Mouse (Mus musculus): ENCODE results near the gene Tmem54.

Tmem54 gene

DNA sequence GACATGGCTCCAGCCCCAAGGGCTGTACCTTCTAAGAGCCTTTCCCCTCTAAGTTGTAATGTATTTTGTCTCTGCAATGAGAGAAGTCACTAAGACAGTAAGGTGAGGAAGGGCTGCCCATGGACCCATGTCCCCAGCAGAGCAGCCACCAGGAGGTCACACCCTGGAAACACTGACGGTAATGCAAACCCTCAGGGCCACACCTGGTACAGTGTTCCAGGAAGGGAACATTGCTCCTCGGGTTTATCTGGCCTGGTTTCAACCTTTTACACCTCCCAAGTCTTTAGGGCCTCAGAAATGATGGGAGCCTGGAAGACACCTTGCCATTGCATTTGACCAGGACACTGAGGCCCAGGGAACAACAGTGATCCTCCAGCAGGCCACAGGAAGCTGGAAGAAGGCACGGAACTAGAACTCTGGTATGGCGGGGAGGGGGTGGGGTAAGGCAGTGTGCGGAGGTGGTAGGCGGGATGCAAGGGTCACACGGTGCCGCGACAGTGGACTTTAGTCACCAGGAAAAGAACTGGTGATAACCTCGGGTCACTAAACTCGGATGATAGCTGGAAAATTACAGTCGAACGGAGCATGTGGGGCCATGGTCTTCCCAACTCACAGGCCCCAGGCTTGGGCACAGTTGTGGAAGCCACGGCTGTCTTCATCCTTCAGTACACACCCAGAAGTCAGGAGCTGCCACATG is 3.1 kb upstream of the Tmem54 start:
- no peak for DNase-seq

DNA sequence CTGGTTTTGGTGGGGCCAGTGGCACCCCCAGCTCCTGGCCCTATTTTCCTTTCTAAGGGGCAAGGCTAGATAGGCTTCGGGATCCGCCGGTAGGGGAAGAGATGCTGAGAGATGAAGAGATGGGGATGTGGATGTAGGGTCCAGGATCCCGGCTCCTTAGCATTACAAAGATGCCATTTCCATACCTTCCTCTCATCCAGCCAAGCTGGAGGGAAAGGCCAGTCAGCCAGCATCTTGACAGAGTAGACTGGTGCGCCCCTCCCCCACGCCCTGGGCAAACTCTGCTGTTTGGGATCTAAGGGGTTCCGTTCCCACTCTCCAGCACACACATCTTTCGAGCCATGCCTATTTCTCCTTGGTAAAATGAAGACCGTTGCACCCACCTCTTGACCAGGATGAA is 725 bp downstream of the Tmem54 start:
- DNase-seq, result no peak

GRCm38 (mm10) chr4:129107348-129107899 is 2.1 kb downstream of the Tmem54 start:
- no peak for DNase-seq

GRCm38 (mm10) chr4:129108624-129109023 is 3.3 kb downstream of the Tmem54 start:
- no peak for DNase-seq

- no peak for DNase-seq
Observed at GRCm38 (mm10) chr4:129110804-129111203, 5.5 kb downstream of the Tmem54 start.

- DNase-seq, result no peak
Observed at GRCm38 (mm10) chr4:129111350-129111749, 6.0 kb downstream of the Tmem54 start.

DNA sequence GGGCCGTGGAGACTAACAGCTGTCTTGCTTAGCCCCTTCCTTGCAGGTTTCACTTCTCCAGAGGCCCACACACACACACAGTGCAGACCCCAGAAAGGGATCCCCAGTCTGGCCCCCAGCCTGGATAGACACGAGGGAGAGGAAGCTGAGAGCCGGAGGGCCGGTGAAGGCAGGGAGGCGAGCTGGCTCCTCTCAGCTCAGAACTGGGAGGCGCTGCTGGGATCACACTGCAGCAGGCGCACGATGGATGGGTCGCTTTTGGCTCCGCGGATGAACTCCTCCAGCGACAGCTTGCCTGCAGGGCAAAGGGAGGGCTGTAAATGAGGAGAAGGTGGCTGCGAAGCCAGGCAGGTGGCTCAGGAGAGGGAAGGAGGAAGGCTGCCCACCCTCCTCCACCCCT is 6.9 kb downstream of the Tmem54 start:
- no peak for DNase-seq

- DNase-seq, result peak; percentile 53
Observed at GRCm38 (mm10) chr4:129113083-129113988, 8.0 kb downstream of the Tmem54 start.

DNA sequence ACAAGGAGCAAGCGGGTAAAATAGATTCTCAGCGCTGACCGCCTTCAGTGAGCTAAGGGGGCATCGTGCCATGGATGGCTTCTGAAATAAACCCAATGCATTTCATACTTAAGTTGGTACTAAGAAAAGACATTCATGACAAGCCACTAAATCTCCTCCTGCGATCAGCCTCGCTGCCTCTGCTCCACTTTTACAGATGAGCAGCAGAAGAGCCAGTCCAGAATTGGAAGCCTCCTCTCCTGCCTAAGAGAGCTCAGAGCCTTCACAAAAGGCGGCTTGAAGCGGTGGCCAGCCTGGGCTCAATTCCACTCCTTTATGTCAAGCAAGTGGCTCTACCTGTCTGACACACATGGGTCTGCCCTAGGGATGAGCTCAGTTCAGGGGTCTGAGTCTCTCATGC is 11.4 kb downstream of the Tmem54 start:
- DNase-seq, result no peak

DNA sequence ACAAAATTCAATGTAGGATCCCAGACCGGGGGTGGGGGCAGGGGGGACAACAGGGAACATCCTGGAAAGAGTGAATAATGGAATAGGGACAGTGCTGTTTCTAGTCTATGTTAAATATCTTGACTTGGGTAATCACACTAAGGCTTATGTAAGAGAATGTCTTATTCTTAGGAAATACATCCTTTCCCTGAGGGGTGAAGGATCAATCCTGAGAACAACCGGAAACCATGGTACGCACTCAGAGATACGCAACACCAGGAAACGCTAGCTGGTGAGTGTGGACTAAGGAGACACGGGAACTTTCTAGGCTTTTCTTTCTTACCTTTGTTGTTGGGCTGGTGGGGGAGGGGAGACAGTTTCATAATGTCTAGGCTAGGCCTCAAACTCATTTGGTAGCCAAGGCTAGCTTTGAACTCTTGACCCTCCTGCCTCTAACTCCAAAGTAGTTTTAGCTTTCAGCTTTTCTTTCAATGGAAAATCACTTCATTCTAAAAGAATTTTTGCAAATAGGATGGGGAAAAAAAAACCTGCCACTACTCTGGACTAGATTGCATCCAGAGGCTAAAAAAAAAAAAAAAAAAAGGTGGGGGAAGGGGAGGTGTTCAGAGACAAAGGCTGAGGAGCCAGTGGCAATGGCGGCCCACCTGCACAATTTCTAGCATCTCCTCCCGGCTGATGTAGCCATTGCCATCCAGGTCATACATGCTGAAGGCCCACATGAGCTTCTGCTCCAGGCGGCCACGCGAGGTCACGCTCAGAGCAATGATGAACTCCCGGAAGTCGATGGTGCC is 12.6 kb downstream of the Tmem54 start:
- DNase-seq, result no peak

- DNase-seq, result no peak
Observed at GRCm38 (mm10) chr4:129119708-129120107, 14.4 kb downstream of the Tmem54 start.

DNA sequence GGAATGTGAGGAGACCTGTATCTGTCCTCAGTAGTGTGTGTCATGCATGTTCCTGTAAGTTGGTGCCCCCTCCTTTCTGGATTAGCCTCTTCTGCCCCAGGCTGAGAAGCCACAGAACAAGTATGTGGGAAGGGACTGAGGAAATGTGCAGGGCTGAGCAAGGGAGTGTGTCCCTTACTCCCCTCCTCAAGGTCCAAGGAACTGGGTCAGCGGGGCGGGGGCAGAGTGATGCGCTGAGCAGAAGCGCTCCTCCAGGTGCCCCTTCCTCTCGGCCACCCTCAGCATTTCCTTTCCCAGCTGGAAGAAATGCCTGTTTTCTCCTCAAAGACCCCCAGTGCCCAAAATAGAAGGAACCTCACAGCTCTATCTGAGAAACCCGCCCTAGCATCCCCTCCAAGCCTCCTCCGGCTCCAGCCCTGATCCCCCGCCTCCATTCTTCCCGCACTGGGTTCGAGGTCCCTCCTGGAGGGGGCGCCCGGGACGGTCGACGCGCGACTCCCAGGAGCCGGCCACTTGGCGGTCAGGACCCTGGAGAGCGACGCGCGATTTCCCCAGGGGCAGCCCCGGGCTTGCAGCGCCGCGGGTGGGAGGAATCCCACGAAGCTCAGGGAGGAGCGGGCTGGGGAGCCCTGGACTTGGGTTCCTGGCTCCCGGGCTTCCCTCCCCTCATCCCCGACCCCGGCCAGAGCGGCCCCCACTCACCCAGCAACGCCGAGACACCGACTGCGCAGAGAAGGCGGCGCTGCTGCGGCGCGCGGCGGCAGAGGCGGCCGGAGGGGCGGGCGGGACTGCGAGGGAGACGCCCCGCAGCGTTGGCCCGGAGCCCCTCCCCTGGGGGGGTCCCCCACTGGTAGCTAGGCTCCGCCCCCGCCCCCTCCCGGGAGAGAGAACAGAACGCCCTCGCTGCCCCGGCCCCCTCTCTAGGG is 15.4 kb downstream of the Tmem54 start:
- DNase-seq, result peak; percentile 60

DNA sequence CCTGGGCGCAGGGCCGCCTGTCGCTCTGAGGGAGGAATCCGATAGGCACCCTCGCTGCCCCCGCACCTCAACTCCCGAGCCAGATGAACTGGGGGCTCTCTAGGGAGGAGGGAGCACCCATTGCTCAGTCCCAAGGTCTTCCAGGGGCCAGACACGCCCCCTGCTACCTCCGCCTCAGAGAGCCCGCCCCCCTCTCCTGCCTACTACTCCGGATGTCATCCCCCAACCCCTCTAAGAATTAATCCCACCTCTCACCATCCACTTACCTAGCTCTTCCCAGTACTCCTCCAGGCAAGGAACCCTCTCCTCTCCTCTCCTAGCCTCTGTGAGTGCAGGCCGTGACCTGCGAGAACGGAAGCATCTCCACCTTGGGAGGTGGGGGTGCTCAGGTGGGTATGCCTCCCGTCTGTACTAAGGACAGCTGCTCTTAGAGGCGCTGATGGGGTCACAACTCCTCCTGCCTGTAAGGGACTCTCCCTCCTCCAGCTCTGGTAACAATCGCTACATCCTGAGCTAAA is 16.3 kb downstream of the Tmem54 start, which contains the start of gene Hpca:
TSS of gene Hpca (minus strand) at position 468 of the 518 bp plus-strand sequence.
- no peak for DNase-seq

GRCm38 (mm10) chr4:129122107-129122506 is 16.8 kb downstream of the Tmem54 start:
- DNase-seq, result no peak

- DNase-seq, result no peak
Observed at GRCm38 (mm10) chr4:129122719-129123118, 17.4 kb downstream of the Tmem54 start.

DNA sequence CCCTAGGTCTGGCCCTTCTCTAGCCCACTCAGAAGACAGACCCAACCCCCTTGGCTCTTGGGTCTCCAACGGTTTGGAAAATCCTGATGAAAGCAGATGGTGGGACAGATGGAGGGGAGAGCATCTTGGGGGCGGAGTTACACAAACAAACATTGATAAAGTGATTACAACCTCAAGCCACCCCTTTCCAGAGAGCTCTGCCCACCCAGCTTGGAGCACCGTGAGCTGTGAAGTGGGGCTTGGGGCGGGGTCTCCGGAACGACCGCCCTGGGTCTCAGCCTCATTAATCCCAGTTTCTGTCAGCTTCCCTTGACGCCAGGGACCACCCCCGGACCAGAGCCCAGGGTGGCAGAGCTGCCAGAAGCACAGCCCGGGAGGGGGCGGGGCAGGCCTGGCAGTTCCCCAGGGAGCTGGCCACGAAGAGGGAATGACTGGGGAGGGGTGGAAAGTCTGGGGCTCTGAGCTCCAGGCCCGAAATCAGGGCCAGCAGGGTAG is 19.4 kb downstream of the Tmem54 start:
- no peak for DNase-seq

DNA sequence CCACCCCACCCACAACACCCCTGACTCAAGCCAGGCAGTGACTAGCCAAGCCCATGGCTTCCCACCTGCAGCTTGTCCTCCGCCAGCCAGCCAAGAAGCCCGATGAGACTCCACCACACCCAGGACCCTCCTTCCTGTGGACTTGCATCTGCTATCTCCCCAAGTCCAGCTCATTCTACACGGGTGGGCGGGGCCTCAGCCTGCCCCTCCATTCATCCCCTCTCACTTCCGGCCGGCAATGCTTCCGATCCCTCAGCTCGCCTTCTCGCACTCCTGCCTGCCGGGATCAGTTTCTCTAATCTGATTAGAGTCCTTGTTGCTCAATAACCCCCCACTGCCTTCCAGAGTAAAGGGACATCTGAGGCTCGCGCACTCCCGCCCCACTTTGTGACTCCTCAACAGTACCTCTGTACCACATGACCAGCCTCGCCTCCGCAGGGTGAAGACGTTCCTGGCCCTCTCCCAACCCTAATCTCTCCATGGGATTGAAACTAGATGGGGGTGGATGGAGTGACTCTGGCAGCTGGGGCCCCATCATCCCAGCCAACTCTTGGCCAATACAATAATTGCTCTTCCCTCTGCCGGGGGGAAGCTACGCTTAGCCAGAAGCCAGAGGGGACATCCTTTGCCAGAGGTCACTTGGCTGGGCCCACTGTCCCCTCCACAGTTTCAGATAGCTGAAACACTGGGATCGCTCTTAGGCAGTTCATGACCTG is 20.5 kb downstream of the Tmem54 start:
- peak; percentile 32 for DNase-seq

DNA sequence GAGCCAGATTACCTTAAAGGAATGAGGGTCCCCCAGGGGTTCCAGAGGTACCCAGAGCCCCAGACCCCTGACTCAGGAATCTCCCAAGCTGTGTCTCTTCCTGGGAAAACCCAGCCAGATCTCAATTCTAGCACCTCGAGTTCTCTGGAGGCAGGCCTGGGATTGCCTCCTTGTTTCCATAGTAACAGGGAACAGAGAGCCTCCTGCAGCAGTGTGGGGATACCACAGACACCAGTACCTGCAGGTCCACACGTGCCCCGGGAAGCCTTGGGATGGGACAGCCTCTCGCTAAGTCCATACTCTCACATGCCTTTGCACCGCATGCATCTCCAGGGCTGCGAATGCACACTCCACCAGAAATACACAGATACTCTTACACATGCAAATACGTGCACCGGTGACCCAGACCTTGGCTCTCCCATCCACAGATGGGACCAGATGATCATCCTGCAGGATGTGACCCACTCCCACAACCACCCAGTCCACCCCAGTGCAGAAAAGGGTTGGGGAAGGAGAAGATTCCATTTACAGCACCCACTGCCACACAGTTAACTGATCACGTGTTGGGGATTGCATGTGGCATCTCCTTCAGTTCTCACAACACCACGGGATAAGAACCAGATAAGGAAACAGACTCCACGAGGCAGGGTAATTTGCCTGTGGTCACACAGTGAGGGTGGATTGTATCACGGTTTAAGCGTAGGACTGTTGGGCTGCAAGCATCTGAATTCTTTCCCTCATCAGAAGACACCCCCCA is 23.4 kb downstream of the Tmem54 start:
- DNase-seq, result no peak

- DNase-seq, result no peak
Observed at GRCm38 (mm10) chr4:129129387-129129786, 24.0 kb downstream of the Tmem54 start.

GRCm38 (mm10) chr4:129130149-129130548 is 24.8 kb downstream of the Tmem54 start:
- DNase-seq, result peak; percentile 56
